Mouse (Mus musculus): ENCODE measurements around the gene Kif11.

GRCm38 (mm10) chr19:37363128-37363939 is 12.9 kb upstream of the Kif11 start:
- no peak for TF ChIP-seq GATA1 (IDR thresholded peaks at IDR 0.05; ENCODE audit: low read length)
- TF ChIP-seq TAL1 (IDR thresholded peaks at IDR 0.05; ENCODE audit: low read length), result no peak

Measured in erythroblast, embryonic 14.5 days (primary cell).